Mouse (Mus musculus) layer of hippocampus, adult 2 months (tissue): ENCODE results near the gene Cd160. TPM values are rescaled to one million over a fixed set of nuclear protein-coding genes. Genes with fewer than 3 reads are reported as not detected.

Experiments used
- DNase-seq, 2 experiments: peaks; one replicate each; pipeline ENCODE4 v3.0.0; 2022; ENCODE audit warnings: low spot score in 2 of 2
- H3K27ac ChIP-seq: fragments of 200-600 bp; 2 replicates; pipeline ENCODE4 v1.8.1; 2022
- H3K4me3 ChIP-seq: fragments of 200-600 bp; 2 replicates; pipeline ENCODE4 v1.8.1; 2022; ENCODE audit warnings: mild to moderate bottlenecking
- CTCF ChIP-seq: fragments of 200-600 bp; conservative IDR thresholded peaks from 2 replicates; pipeline ENCODE4 v1.8.1; 2022; ENCODE audit warnings: antibody characterized with exemption, mild to moderate bottlenecking, moderate library complexity
- total RNA-seq, 2 experiments: library from RNA; stranded (reverse); gene quantifications; 2 replicates each; pipeline ENCODE4 v1.2.3; 2021

The Cd160 gene
- total RNA-seq, 2 experiments from 2014 or later, result not detected

GRCm38 (mm10) chr3:96847661-96848060 lies 18.5 kb upstream of the Cd160 start:
- no peak overlapping the region for H3K4me3 ChIP-seq
- TF ChIP-seq CTCF, result no peak
- no peak for DNase-seq
- H3K27ac ChIP-seq, result no peak overlapping the region

DNA sequence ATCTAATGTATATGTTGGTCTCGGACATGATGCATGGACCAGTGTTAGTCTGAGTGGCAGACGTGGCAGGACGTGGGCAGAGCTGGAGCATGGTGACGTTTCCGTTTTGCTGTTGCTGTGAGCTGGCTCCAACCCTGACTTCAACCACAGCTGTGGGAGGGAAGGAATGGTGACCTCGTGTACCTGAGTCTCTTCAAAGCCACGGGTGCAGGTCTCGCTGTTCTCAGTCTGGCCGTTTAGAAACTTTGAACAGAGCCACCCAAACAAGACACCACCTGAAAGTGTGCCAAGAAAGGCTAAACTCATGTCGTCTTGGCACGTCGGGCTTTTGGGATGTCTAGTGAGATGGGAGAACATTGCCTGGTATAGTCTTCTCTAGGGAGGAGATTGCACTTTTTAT lies 17.8 kb upstream of the Cd160 start:
- H3K4me3 ChIP-seq, result no peak overlapping the region
- no peak overlapping the region for H3K27ac ChIP-seq
- no peak for TF ChIP-seq CTCF
- DNase-seq, result no peak

GRCm38 (mm10) chr3:96845806-96846205 lies 16.7 kb upstream of the Cd160 start:
- Histone ChIP-seq H3K4me3 (no peak overlapping the region), H3K27ac (no peak overlapping the region)
- no peak for TF ChIP-seq CTCF
- no peak for DNase-seq

DNA sequence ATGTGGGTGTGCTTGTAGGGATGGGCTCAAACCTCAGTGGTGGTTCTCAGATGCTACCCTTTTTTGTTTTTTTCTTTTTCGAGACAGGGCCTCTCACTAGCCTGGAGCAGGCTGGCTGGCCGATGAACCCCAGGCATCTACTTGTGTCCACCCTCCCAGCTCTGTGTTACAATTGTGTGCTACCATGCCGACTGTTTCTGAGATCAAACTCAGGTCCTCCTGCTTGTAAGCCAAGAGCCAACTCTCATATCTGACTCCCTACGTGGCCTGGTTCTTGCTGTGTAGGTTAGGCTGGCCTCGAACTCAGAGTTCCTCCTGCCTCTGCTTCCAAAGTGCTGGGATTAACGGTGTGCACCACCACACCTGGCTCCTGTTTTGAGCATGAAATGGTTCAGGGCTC lies 16.0 kb upstream of the Cd160 start:
- DNase-seq, result no peak
- Histone ChIP-seq H3K4me3 (no peak overlapping the region), H3K27ac (no peak overlapping the region)
- TF ChIP-seq CTCF, result no peak

GRCm38 (mm10) chr3:96838996-96839645 lies 10.0 kb upstream of the Cd160 start:
- H3K27ac ChIP-seq, result no peak overlapping the region
- DNase-seq, result no peak
- TF ChIP-seq CTCF, result no peak
- no peak overlapping the region for H3K4me3 ChIP-seq

DNA sequence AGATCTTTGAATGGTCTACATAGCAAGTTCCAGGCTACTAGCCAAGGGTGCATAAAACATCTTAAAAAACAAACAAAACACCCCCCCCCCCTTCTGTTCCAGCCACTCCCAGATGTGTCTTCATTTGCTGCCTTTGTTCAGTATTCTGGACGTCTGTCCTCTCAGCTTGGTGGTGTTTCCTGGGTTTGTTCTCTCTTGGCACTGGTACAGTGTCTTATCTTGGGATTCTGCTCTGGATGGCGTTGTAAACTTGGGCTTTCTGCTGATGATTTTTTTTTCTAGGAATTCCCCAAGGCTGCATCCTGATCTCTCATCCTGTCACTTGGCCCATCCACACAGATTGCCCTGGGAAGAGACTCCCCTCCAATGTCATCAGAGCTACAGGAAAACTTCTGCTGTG lies 7.3 kb upstream of the Cd160 start:
- H3K27ac ChIP-seq, result no peak overlapping the region
- H3K4me3 ChIP-seq, result no peak overlapping the region
- no peak for DNase-seq
- TF ChIP-seq CTCF, result no peak

DNA sequence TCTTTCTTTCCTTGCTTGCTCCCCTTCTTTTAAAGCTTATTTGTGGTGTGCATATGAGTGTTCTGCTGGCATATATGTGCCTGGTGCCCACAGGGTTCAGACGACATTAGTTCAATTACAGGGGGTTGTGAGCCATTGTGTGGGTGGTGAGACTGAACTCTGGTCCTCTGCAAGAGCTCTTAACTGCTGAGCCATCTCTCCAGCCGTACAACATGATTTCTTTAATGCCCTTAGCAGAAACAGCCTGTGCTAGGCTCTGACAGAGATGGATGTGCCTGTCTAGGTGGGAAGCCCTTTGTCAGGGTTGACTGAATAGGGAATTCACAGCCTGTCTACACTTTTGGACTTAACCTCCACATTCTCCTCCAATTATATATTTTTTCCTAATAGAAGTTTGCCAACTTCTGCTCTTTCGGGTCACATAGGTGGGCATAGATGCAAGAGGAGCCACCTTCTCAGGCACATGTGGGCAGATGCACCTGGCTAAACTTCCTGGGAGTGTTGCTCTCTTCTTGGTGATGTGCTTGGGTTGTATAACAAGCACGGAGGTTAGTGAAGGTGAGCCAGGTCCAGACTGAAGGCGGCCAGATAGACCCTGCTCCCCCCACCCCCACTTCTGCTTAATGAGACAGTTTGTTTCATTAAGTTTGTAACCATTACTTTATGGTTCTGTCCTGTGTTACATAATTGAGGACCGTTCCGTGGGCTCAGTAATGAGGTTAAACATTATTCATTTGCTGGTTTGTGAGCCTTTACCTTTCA lies 5.6 kb upstream of the Cd160 start:
- Histone ChIP-seq H3K4me3 (no peak overlapping the region), H3K27ac (no peak overlapping the region)
- DNase-seq, result no peak
- no peak for TF ChIP-seq CTCF

- Histone ChIP-seq H3K4me3 (no peak overlapping the region), H3K27ac (no peak overlapping the region)
- no peak for TF ChIP-seq CTCF
- no peak for DNase-seq
Observed at GRCm38 (mm10) chr3:96832930-96833329, 3.8 kb upstream of the Cd160 start.

- TF ChIP-seq CTCF, result no peak
- no peak overlapping the region for H3K4me3 ChIP-seq
- DNase-seq, result no peak
- no peak overlapping the region for H3K27ac ChIP-seq
Observed at GRCm38 (mm10) chr3:96829856-96830255, 705 bp upstream of the Cd160 start.

- no peak overlapping the region for H3K27ac ChIP-seq
- no peak for TF ChIP-seq CTCF
- no peak overlapping the region for H3K4me3 ChIP-seq
- no peak for DNase-seq
Observed at GRCm38 (mm10) chr3:96828308-96828864, 765 bp downstream of the Cd160 start.

DNA sequence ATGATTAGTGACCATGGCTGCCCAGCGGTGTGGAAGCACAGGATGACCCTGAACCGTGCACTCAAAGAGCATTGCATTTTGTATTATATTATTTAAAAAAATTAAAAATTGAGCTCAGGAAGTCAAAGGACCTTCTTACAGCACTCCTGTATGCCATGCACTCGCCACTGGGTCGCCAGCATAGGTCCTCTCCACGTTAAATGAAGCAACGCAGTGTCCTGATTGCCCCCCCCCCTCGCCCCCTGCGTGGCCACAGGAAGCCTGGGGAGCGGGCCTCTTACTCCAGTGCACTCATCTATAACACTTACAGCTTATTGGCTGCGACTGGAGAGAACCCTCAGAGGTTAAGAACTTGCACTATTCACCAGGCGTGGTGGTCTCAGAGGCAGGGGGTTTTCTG lies 3.9 kb downstream of the Cd160 start:
- TF ChIP-seq CTCF, result no peak
- no peak overlapping the region for H3K27ac ChIP-seq
- no peak overlapping the region for H3K4me3 ChIP-seq
- no peak for DNase-seq

- no peak for TF ChIP-seq CTCF
- DNase-seq, result no peak
- Histone ChIP-seq H3K27ac (no peak overlapping the region), H3K4me3 (no peak overlapping the region)
Observed at GRCm38 (mm10) chr3:96824614-96825013, 4.5 kb downstream of the Cd160 start.

DNA sequence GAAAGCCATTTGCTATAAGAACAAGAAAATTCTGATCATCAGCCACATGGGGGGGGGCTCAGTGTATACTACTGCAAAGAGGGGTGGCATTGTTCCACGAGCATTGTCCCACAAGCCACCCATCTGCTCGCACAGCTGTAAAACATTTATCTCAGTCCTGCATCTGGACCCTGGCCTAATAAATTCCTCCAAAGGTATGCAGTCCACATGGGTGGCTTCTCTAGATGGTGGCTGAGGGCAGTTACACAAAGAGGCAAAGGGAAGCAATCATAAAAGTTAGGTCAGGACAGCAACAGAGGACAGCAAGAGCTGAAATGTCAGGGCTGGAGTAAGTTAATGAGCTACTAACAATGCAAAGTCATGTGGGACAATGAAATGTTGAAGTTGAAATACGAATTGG lies 5.5 kb downstream of the Cd160 start:
- H3K27ac ChIP-seq, result no peak overlapping the region
- DNase-seq, result no peak
- no peak overlapping the region for H3K4me3 ChIP-seq
- TF ChIP-seq CTCF, result no peak

- no peak for DNase-seq
- Histone ChIP-seq H3K27ac (no peak overlapping the region), H3K4me3 (no peak overlapping the region)
- TF ChIP-seq CTCF, result no peak
Observed at GRCm38 (mm10) chr3:96821581-96821980, 7.6 kb downstream of the Cd160 start.
